Mouse (Mus musculus) lung, postnatal 10 days (tissue): Measurements from ENCODE around the gene Nr3c2.
A peak's percentile ranks its signal among the peaks of the same experiment; 100 is the strongest.

Experiments
- DNase-seq: peaks from one replicate; pipeline ENCODE4 v3.0.0; 2021

The Nr3c2 gene

GRCm38 (mm10) chr8:77175471-77175870 lies 276.2 kb downstream of the Nr3c2 start:
- no peak for DNase-seq

GRCm38 (mm10) chr8:77176343-77176742 lies 277.1 kb downstream of the Nr3c2 start:
- DNase-seq, result no peak

- no peak for DNase-seq
Measured at GRCm38 (mm10) chr8:77185816-77186215, 286.6 kb downstream of the Nr3c2 start.

DNA sequence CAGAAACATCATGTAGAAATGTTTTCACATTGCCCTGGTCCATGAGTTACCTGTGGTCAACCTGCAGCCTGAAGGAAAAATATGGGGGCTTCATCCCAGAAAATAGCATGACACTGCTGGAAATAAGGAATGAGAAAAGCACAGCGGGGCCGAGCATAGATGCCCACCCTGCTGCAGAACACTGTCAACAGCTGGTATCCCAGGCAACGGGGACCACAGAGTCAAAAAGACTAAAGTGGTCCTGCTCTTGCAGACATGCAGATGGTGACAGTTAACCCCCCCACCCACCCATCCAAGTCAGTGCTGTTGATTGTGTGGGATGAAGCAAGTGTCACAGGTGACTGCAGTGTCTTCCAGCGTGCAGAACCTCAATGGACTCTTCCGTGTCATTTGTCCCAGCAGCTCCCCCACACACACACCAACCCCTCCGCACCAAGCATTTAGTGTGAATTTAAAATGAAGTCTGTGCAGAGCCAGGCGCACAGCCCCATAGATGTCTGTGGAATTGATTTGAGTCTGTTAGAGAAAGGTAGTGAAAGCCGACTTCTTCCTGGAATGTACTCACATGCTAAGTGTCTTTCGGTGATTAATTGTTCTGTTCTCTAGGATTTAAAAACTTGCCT lies 287.8 kb downstream of the Nr3c2 start:
- no peak for DNase-seq

GRCm38 (mm10) chr8:77187748-77188147 lies 288.5 kb downstream of the Nr3c2 start:
- no peak for DNase-seq

DNA sequence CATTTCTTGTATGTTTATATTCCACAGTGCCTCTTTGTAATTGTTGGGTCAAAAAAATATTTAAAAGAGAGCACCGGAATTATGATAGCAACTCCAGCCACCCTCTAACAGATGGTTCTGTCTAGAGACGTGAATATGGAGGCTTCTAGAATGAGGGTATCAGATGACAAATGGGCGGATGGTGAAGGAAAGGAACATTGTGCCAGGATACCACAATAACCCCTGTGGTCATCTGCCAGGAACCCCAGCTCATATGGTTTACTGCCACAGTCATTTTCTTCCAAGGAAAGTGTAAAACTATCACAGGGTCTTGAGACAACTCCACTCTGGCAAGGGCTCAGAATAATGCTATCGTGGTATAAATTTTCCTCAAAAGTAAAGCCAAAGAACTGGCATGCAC lies 289.1 kb downstream of the Nr3c2 start:
- DNase-seq, result no peak

- DNase-seq, result peak; percentile 12
Measured at GRCm38 (mm10) chr8:77189318-77189717, 290.1 kb downstream of the Nr3c2 start.

GRCm38 (mm10) chr8:77190393-77190792 lies 291.2 kb downstream of the Nr3c2 start:
- DNase-seq, result no peak

- DNase-seq, result no peak
Measured at GRCm38 (mm10) chr8:77209297-77209696, 310.1 kb downstream of the Nr3c2 start.

- DNase-seq, result no peak
Measured at GRCm38 (mm10) chr8:77213893-77214464, 314.7 kb downstream of the Nr3c2 start.

GRCm38 (mm10) chr8:77214665-77215064 lies 315.4 kb downstream of the Nr3c2 start:
- DNase-seq, result peak; percentile 58

- DNase-seq, result no peak
Measured at GRCm38 (mm10) chr8:77215191-77215590, 315.9 kb downstream of the Nr3c2 start.

DNA sequence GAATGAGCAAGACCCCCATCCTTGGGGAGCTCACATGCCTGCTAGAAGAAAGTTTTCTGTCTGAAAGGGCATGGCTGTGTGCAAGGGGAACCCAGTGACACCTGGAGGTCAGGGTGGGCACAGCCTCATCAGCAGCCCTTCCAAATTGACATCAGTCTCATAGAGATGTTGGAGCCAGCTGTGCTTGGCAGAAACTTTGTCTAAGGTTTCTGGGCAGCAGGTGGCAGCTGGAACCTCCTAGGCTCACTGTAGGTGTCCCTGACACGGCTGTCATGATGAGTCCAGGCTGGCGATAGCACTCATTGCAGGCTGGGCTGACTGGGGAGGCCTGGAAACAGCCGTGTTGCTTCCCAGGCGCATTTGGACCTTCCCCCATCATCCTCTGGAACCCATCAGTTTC lies 323.9 kb downstream of the Nr3c2 start:
- DNase-seq, result no peak

- peak; percentile 71 for DNase-seq
Measured at GRCm38 (mm10) chr8:77227742-77228141, 328.5 kb downstream of the Nr3c2 start.

DNA sequence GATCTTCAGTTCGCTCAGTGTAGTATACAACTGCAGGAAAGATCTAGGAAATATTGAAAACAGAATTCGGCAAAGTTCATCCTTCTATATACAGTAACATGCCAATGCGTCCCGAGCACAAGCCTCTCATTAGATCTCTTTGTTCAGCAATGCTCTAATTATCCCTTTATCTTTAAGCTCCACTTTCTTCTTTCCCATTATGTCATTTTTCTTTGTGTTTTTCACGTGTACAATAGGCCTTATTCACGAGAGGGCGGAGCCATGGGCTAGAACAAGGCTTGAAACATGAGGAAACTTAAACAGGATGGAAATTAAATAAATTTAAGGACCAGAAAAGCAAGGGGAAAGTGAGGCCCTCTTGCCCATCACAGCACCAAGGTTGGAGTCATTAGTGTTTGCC lies 329.4 kb downstream of the Nr3c2 start:
- no peak for DNase-seq

DNA sequence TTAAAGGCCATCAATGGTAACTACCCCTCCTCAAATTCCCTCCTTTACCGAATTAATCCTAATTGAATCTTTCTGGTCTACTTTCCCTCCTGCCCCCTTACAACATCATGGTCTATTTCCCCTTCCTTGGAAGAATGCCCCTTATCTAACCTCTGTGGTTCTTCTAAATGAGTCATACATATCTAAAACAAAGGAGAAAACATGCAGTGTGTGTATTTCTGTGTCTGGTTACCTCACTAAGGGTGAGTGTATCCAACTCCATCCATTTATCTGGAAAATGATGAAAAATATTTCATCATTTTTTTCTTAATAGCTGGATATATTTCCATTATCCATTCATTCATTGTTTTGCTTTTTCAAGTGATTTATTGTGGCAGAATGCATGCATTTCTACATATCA lies 332.0 kb downstream of the Nr3c2 start:
- DNase-seq, result no peak

DNA sequence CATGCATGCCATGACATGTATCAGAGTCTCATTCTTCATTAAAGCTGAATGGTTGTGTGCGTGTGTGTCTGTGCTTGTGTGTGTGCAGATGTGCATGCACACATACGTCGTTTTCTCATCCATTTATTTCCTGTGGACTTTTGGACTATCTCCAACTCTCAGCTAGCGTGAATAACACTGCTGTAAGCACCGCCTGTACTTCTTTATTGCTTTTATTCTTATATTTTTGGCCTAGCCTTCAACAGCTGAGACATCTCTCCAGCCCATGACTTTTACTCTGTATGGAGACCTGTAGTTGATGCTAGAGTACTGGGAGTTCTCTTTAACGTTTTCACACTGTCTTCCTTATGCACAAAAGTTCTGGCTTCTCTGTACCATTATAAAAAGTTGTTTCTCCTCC lies 332.6 kb downstream of the Nr3c2 start:
- no peak for DNase-seq

DNA sequence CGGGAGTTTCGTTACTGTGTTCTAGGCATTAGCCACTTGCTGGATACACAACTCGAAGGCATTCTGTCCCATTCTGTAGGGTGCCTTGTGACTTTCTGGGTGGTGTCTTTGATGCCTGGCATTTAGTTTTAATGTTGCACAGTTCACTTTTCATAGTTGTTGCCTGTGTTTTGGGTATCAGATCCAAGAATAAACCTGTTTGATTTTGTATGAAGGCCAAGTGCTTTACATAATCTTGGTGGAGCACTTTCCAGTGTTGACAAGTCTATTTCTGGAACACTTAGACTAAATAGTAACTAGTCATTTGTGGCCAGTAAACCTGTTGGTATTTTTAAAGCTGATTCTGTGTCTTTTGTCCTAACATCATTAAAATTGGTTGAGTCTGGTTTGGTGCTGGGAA lies 333.2 kb downstream of the Nr3c2 start:
- DNase-seq, result no peak

DNA sequence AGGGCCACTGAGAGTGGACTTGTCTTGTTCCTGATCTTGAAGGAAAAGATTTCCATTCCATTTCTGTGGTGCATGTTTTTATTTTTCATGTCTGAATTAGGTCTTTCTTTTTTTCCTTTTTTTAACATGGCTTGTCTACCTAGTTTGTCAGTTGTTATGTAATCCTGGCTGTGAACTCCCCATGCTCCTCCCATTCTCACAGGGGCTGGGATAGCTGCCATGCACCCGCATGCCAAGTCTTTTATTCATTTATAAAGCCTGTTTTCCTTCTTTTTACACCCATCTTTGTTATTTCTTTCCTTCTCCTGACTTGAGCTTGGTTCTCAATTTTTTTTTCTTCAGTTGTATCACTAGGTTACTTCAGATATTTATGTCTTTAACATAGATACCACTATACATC lies 337.5 kb downstream of the Nr3c2 start:
- peak; percentile 21 for DNase-seq

DNA sequence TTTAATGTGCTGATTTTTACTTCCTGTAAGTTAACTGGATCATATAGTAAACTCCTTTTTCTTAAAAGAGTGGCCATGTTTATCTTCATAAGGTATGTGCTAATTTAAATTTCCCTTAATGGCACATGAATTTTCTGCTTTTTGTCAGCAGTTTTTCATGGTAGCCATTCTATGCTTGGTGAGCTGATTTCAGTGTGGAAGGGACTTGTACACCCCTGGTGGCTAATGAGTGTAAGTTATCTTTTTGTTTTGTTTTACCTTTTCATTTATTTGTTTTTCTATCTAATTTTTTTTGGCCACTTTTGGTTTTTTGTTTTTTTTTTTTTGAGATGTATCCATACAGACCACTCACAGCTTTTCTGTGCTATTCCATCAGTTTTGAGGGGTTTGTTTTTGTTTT lies 340.2 kb downstream of the Nr3c2 start:
- no peak for DNase-seq

DNA sequence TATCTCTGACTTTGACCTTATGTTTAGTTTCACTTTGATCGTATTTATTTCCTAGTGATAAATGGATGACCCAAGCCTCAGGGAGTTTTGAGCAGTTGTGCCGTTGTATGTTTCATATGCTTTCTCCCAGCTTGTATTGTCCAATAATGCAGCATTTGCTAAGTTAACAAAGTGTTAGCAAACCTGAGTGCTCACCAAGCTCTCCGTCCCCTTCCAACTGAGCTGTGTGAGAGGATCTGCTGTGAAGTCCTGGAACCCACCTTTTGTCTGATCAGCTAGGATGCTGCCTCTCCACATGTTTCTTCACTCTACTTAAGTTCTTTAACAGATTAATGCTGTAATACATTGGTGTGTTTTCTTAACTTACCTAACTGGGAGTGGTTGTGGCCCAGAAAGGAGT lies 342.1 kb downstream of the Nr3c2 start:
- DNase-seq, result no peak

DNA sequence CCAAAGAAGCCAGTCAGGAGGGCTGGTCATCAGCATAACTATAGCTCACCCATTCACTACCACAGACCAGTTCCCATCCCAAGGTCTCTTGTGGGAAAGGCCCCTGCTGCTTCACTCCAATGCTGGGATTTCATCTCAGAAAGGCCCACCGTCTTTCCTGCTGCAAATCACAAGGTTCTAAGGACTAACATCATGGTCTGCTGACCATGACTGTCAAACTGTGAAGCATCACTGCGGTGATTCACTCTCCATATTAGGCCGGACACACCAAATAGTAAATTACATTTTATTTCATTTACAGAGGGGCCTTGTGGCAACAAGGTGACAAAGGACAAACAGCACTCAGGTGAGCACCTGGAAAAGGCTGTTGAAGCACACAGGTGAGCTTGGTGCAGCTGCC lies 350.9 kb downstream of the Nr3c2 start:
- no peak for DNase-seq

DNA sequence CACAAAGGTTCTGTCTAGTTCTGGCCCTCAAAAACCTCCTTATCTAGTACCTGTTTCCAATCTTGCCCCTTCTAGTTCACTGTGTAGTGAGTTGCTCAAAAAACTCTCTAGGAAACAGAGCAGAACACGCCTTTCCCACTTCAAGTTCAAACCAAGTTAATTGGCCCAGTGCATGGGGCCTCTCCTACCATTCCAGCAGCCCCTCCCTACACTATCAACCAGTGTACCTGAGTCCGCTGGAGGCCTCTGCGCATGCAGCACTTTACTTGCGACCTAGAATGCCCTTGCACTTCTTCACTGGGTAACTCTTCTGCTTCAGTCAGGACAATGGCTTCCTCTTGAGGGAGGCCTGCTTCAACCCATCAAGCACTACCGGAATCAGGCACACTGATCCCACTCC lies 351.9 kb downstream of the Nr3c2 start:
- DNase-seq, result no peak

DNA sequence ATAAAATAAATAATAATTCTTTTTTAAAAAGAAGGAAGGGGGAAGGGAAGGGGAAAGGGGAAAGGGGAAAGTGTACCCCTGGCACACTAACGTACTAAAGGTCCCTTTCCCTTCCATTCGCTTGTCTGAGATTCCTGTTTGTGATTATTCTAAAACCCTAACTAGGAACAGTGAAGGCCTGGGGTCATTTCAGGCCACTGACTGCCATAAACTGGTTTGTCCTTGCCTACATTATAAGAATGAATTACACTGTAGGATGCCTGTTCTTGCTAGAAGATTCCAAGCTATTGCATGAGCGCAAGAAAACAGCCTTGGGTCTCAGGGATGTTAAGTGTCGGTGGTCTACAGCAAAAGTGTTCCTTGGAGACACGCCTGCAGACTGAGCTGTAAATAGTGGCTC lies 355.2 kb downstream of the Nr3c2 start:
- no peak for DNase-seq

DNA sequence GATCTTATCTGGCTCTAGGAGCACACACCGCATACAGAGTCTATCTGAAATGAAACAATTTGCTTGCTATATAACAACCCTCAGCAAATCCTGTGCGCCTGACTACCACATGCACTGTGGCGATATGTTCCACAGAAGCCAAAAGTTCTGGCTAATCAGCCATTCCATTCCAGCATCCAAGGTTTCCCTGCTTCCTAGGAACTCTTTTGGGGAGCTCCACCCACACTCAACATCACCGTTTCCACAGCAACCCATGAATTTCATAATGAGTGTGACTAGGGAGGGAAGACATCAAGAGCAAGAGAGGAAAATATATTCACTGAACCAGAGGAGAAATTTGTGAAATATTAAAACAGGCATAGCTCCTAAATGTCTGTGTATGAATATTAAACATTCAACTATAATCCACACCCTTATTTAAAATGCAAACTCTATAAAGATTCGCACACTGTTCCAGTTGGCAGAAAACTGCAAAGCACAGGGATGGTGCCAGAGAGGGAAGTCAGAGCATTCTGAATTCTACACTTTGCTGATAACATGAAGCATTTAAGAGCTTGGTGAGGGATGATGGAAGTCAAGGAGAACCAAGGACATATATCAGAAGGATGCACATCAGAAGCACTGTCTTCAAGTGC lies 357.3 kb downstream of the Nr3c2 start:
- DNase-seq, result no peak
